Mouse (Mus musculus): ENCODE measurements around the gene Ms4a15.

GRCm38 (mm10) chr19:10949558-10949957 lies 43.5 kb downstream of the Ms4a15 start:
- TF ChIP-seq POLR2A (IDR thresholded peaks at IDR 0.05; ENCODE audit: low read depth, low read length) (no peak), CTCF (IDR thresholded peaks at IDR 0.05; ENCODE audit: borderline replicate concordance, insufficient read depth, low read length) (no peak)

Measured in embryonic fibroblast, embryonic 13.5 days (primary cell).